ENCODE assay signal across 7 mouse cellular contexts in the genomic region with DNA sequence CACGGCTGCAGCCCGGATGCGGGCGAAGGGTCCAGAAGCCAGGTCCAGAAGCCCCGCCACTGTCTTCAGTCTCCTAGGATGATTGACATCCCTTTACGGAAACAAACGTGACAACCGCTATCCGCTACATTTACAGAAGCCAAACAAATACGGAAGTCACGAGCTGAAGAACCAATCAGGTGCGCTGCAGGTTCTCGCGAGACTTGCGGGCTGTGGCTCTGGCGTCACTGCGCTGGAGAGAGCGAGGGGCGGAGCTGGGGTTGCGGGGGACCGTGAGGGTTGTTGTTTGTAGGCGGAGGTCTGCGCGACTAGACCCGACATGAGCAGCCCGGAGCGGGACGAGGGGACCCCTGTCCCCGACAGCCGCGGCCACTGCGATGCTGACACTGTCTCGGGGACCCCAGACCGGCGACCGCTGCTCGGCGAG. TPM values are rescaled to one million over a fixed set of nuclear protein-coding genes. Genes with fewer than 3 reads are reported as not detected.
DNase-seq lines count a peak whose midpoint lies in the region; ATAC-seq lines count a peak whose summit lies in the region.

Gene Tspyl1, plus strand, starts transcription at position 229 of the 427 bp plus-strand sequence.

- peak within 1 kb of the TSS; percentile 92 for H3K9ac ChIP-seq in embryonic facial prominence, embryonic 11.5 days (replicated peaks; ENCODE audit: low read length)
- peak within 1 kb of the TSS; percentile 93 for H3K9ac ChIP-seq in midbrain, embryonic 13.5 days (replicated peaks)

- H3K9me3 ChIP-seq in embryonic facial prominence, embryonic 11.5 days (replicated peaks; ENCODE audit: control insufficient read depth, low read length): no peaks in the 10 kb centered on the region
- no peaks in the 10 kb centered on the region for H3K9me3 ChIP-seq in limb, embryonic 10.5 days (replicated peaks)
- no peaks in the 10 kb centered on the region for H3K9me3 ChIP-seq in midbrain, embryonic 13.5 days

- H3K4me2 ChIP-seq in embryonic facial prominence, embryonic 11.5 days (ENCODE audit: low read depth, low read length): peak within 1 kb of the TSS; percentile 69
- H3K4me2 ChIP-seq in midbrain, embryonic 13.5 days (replicated peaks): peak within 1 kb of the TSS; percentile 93

- peak; percentile 98 for DNase-seq in adrenal gland, postnatal 14 days
- peak; percentile 98 for DNase-seq in embryonic facial prominence, embryonic 11.5 days (ENCODE audit: low spot score)
- DNase-seq in kidney, adult 11 months: peak; percentile 97
- peak; percentile 96 for DNase-seq in limb, embryonic 10.5 days (ENCODE audit: low spot score)
- peak; percentile 96 for DNase-seq in spleen, adult 12 weeks (ENCODE audit: low spot score)

- H3K36me3 ChIP-seq in embryonic facial prominence, embryonic 11.5 days (replicated peaks; ENCODE audit: control insufficient read depth, insufficient read depth, low read depth, low read length): no peaks in the 10 kb centered on the region
- H3K36me3 ChIP-seq in limb, embryonic 10.5 days: peaks cover 27% of the 10 kb centered on the region
- peaks cover 3% of the 10 kb centered on the region; the same call in 1 of the 2 replicates for H3K36me3 ChIP-seq in midbrain, embryonic 13.5 days

- peak within 1 kb of the TSS; percentile 98 for H3K4me3 ChIP-seq in embryonic facial prominence, embryonic 11.5 days (ENCODE audit: low read depth, low read length)
- H3K4me3 ChIP-seq in limb, embryonic 10.5 days: peak within 1 kb of the TSS; percentile 85
- peak within 1 kb of the TSS; percentile 96 for H3K4me3 ChIP-seq in midbrain, embryonic 13.5 days (replicated peaks)

- ATAC-seq in embryonic facial prominence, embryonic 11.5 days (replicated peaks; ENCODE audit: insufficient number of reproducible peaks, low FRiP score, low TSS enrichment, low read depth): peak; percentile 97
- ATAC-seq in granulocyte monocyte progenitor cell, adult 5-6 weeks (replicated peaks; ENCODE audit: poor library complexity, severe bottlenecking): peak; percentile 92
- peak; percentile 98 for ATAC-seq in midbrain, embryonic 13.5 days

- no peaks in the 10 kb centered on the region for H3K27me3 ChIP-seq in embryonic facial prominence, embryonic 11.5 days (ENCODE audit: control insufficient read depth, insufficient read depth, low read length)
- no peaks in the 10 kb centered on the region for H3K27me3 ChIP-seq in limb, embryonic 10.5 days (ENCODE audit: low read depth, poor library complexity, severe bottlenecking)
- no peaks in the 10 kb centered on the region for H3K27me3 ChIP-seq in midbrain, embryonic 13.5 days

- under 1% methylated on average over 38 of the region's 38 CpGs for WGBS in embryonic facial prominence, embryonic 11.5 days
- WGBS in limb, embryonic 10.5 days: 0% methylated on average over 38 of the region's 38 CpGs
- WGBS in midbrain, embryonic 13.5 days: under 1% methylated on average over 38 of the region's 38 CpGs

- peak within 1 kb of the TSS; percentile 47; the same call in 1 of the 2 replicates for H3K27ac ChIP-seq in embryonic facial prominence, embryonic 11.5 days (replicated peaks; ENCODE audit: low read depth, low read length)
- H3K27ac ChIP-seq in limb, embryonic 10.5 days: peak within 1 kb of the TSS; percentile 88
- H3K27ac ChIP-seq in midbrain, embryonic 13.5 days: peak within 1 kb of the TSS; percentile 90

- no peaks in the 10 kb centered on the region; the same call in 1 of the 2 replicates for H3K4me1 ChIP-seq in embryonic facial prominence, embryonic 11.5 days (ENCODE audit: control insufficient read depth, insufficient read depth, low read length)
- H3K4me1 ChIP-seq in limb, embryonic 10.5 days: peaks cover 26% of the 10 kb centered on the region
- H3K4me1 ChIP-seq in midbrain, embryonic 13.5 days (replicated peaks): peaks cover 26% of the 10 kb centered on the region

RNA-seq across cellular contexts. Expression of gene Tspyl1, which starts in this region (rescaled TPM):
- 52.2 and 54.2 TPM in 2 replicates for total RNA-seq in adrenal gland, postnatal 14 days (2021)
- polyA plus RNA-seq in embryonic facial prominence, embryonic 11.5 days (2014; fragmentation: Nextera tagmentation; extraction: Ambion mirVana): 61.3 and 61.9 TPM in 2 replicates
- 29.1 and 37.5 TPM in 2 replicates for total RNA-seq in granulocyte monocyte progenitor cell, adult 5-6 weeks (2014; fragmentation: Nextera tagmentation)
- 40.8 and 41.4 TPM in 2 replicates for total RNA-seq in granulocyte monocyte progenitor cell, adult 5-6 weeks (2017)
- polyA plus RNA-seq in limb, embryonic 10.5 days (2016; fragmentation: Nextera tagmentation; extraction: Ambion mirVana): 57.7 and 69.3 TPM in 2 replicates
- polyA plus RNA-seq in midbrain, embryonic 13.5 days (2015; fragmentation: Nextera tagmentation; extraction: Ambion mirVana): 137 and 142 TPM in 2 replicates

Comparison
In these comparisons a context has a peak if more than half of its experiments do, and no peak if none do; other contexts are left out.
1. Peak in every context shown above with its lines: DNase-seq, ATAC-seq, H3K4me3 ChIP-seq and H3K27ac ChIP-seq.